Mouse (Mus musculus) mesoderm, embryonic 11.5 days (tissue): Measurements from ENCODE around the gene Vps16.
A peak's percentile ranks its signal among the peaks of the same experiment; 100 is the strongest.

ENCODE experiments used
- DNase-seq: peaks from one replicate; pipeline ENCODE4 v3.0.0-alpha.2; 2012; ENCODE audit warnings: low read depth, low spot score

Gene Vps16

DNA sequence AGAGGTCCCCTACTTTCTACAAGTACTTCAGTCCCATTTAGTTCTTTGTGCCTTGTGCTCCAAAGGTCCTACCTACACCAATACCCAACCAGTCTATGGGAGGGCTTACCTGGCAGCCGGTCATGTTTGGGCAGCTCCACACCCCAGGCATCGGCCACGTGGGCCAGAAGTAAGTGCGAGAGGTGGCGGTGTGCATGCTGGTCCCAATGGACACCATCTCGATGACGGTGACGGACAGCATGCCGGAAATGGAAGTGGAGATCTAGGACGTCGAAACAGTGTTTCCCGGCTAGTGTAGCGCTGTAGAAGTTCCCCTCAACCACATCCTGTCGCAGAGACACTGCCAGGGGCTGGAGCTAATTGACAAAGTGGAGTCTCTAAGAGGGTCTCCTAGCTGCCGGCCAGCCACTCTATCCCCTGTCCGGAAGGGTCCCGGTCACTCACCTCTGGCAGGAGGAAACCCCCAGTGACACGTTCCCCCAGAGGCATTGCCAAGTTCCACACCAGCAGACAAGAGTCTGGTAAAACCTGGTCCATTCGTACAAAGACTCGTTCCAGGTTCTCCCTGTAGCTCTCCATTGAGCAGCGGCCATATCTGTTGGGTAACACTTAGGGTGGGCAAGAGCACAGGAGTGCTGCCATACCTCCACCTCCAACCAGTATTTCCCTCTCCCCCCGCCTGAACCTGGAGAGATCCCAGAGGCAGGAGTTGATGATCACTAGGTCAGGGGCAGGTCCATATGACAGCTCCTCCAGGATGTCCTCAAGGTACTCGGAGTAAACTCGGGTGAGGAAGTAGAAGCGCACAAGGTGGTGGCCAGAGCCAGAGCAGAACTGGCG lies 2.1 kb upstream of the Vps16 start:
- DNase-seq = no peak

DNA sequence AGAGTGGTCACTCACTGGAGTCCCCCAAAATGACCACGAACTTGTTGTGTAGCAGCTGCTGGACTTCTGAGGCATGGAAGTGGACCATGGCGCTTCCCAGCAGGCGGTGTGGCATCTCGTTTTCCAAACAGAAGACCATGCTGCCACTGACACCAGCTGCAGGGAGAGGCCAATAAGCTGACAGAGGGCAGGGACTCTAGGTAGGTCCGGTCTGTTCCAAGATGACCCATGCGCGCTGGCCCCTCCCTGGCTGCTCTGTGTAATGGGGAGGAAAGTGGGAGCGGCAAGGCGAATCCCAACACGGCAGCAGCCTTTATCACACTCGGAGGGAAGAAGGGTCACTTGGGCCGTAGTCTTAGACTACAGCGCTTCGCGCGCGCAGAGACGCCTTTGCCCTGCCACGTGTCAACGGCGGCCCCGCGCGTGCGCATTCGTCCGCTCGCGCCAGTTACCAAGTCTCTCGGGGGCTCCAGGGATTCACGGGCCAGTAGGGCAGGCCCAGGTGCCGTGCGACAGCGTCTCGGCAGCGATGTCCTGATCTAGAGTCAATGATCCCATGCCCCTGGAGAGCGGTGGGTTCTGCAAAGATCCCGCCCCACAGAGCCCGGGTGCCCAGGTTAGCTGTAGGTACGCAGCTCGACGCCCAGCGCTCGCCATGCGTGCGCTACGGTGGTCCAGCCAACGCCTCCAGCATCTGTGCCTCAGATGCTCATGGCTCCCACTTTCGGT lies 578 bp upstream of the Vps16 start:
- peak; percentile 84 for DNase-seq

DNA sequence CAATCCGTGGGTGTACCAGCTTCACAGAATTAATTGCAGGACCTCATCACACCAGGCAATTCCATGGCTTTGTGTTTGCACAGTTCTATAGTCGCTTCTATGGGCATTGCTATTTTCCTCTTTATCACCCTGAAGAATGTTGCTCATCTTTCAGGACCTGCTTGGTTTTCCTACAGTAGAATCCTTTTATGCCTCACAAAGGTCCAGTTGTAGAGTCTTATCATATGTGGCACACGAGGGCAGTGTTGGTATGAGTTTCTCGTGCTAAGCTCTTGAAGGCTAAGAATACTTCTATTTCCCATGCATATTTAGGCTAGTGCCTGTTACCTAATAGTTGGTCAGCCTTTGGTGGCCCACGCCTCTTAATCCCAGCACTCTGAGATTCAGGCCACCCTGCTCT lies 973 bp downstream of the Vps16 start:
- DNase-seq = no peak

DNA sequence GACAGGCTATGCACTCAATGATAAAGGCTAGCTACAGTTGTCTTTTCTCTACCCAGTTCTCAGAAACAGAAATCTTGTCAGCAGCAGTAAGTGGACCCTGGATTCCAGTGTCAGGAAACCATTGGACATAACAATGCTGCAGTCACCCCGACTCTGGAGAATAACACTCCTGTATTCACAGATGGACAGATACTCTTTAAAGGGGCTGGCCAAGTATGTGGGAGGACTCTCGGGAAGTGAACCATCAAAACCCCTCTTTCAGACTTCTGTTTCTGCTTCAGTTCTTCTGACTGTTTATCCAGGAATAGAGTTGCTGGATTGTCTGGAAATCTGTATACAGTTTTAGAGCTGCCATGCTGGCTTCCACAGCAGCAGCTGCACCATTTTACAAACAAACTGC lies 5.7 kb downstream of the Vps16 start:
- DNase-seq = no peak

DNA sequence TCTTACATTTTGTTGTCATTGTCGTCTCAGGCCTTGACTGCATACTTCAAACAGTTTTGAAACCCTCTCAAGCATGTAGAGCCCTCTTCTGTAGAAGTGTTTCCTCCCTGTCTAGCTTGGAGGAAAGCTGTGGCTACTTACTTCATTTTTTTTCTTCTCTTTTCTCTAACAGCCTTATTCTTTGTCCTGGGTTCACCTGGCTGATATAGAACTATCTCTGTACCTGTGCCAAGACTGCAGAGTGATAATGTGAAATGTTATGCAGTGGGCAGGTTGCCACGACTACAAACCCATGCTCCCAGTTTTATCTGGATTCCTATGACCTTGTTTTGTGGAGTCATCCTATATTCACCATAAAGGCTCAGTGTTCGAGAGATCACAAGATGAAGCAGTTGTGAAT lies 6.3 kb downstream of the Vps16 start:
- no peak for DNase-seq

DNA sequence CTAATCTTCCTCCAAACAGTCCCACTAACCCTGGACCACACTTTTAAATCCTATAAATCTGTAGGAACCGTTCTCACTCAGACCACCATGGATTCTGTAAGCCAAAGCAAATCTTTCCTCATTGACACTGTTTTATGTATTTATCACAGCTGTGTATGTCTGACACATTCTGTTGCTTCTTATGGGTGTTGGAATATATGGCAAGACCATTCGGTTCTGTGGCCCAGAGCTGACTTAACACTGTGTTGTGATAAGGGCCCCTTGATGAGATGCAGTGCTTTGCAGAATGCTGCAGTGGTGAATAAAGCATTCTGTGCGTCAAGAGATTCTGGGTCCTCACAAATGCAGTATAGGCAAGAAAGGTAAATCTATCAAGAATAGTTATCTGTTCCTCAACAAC lies 8.0 kb downstream of the Vps16 start:
- DNase-seq = no peak

DNA sequence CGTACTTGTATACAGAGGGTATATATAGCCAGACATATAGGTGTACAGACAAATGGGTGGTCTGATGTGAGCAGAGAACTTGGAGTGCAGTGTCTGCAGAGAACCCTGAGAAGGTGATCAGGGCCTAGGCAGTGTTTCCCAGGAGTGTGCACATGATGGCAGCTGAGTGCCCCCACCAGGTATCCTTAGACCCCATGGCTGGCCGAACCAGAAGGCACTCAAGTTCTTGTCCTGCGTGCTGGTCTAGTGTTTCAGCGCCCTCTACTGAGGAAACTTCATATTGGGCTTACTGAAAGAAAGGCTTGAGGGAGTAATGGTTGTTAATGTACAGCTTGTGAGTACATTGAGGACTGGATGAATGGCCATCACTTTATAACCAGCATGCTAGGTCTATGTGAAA lies 9.0 kb downstream of the Vps16 start:
- DNase-seq = peak; percentile 59

DNA sequence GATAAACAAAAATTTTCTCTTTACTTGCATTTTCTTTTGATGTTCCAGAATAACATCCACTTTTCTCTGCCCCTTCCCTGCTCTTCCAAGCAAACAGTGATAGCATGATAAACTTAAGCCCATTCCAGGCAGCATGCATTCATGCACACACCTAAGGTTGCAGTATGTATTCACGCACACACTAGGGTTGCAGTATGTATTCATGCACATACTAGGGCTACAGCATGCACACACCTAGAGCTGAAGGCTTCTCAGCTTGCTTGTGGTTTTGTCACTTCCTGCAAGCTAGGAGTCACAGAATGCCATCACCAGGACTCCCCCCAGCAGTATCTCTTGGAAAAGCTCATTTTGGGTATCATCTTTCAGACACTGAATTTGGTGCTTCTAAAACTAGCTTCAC lies 12.6 kb downstream of the Vps16 start:
- DNase-seq = no peak

DNA sequence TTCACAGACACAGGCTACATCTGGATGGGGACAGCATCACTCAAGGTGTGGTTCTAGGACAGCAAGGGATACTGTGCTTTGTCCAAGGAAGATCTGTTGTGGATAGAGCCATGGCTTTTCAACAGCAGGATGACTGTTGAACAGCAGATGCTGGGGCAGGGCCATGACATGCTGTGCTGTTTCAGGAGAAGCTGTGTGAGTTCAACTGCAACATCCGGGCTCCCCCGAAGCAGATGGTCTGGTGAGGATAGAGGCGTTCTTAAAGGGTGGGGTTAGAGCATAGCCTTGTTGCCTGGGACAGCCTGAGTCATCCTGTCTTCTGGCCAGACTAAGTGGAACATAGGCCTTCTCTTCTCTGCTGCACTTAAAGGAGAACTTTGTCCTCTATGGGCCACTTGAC lies 14.7 kb downstream of the Vps16 start:
- DNase-seq = no peak

DNA sequence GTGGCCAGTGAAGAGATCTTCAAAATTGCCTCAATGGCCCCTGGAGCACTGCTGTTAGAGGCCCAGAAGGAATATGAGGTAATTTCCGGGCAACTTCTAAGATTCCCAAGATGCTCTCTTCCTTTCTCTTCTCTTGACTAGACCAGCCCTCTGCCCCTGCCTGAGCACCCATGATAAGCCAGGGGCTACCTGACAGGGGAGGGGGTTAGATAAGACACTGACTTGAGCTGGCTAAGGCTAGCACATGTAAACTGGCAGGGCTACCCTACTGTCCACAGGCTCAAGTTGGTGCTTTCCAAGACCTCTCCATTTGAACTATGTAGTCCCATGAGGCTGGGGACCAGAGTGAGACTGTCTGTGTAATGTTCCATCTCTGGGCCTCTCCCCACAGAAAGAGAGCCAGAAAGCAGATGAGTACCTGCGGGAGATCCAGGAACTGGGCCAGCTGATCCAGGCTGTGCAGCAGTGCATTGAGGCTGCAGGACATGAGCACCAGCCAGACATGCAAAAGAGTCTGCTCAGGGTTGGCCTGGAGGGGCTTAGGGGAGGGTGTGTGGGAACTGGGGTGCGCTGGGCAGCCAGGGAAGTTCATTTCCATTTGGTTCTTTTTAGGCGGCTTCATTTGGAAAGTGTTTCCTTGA lies 15.8 kb downstream of the Vps16 start:
- no peak for DNase-seq

DNA sequence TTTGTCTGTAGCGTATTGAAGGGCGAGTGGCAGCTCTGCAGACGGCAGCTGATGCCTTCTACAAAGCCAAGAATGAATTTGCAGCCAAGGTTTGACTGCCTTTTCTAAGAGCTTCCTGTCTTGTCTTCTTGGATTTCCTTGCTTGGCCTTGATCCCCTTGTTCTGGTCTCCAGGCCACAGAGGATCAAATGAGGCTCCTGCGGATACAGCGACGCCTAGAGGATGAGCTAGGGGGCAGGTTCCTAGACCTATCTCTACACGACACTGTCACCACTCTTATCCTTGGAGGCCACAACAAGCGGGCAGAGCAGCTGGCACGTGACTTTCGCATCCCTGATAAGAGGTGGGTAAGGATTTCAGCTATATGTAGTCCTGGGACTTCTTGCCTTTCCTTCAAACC lies 18.0 kb downstream of the Vps16 start:
- no peak for DNase-seq

DNA sequence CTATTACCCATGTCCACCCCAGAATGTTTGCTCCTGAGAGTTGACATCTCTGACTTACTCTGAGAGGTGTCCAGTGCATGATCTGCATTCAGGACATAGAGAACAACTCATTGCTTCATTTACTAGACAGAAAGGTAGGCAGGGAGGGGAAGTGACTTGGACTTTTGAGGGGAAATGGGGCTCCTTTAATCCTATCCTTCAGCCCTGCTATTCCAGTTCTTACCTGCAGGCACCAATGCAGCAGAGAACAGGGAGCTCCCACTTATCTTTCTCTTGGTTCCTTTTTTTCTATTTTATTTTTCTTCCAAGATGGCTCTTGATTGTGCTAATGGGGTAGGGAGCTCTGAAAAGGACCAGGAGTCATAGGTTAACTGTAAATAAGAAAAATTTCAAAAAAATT lies 24.3 kb downstream of the Vps16 start:
- no peak for DNase-seq

DNA sequence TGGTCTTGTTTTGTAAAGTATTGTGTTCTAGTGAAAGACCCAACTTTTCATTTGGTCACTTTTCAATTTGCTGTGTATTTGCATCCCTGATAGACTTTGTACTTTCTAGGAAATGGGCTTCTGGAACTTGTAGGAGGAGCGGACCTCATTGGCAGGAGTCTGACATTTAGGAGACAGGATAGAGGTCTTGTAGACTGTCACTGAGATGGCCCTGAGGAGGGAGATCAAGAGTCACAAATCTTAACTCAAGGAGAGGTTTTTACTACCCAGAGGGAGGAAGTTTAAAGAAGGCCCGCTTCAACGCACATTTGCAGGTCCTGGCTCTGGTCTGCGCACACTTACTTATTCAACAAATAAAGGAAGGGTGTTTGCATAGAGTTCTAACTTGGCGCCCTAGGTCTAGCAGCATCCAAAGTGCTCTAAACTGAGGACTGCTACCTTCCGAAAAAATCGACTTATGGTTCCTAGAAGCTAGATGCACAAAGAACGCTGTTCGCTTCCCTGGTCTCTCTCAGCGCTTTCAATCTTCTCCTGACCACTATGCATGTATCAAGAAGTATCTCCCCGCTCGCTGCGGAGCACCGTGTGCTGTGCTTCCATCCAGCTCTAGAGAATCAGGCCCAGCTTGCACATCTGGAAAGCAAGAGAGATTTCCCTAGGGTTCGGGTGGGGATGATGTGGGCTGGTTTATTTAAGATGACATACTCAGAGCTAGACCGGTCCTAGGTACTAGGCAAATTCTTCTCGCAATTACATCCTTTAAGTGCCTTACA lies 25.1 kb downstream of the Vps16 start:
- peak; percentile 34 for DNase-seq

DNA sequence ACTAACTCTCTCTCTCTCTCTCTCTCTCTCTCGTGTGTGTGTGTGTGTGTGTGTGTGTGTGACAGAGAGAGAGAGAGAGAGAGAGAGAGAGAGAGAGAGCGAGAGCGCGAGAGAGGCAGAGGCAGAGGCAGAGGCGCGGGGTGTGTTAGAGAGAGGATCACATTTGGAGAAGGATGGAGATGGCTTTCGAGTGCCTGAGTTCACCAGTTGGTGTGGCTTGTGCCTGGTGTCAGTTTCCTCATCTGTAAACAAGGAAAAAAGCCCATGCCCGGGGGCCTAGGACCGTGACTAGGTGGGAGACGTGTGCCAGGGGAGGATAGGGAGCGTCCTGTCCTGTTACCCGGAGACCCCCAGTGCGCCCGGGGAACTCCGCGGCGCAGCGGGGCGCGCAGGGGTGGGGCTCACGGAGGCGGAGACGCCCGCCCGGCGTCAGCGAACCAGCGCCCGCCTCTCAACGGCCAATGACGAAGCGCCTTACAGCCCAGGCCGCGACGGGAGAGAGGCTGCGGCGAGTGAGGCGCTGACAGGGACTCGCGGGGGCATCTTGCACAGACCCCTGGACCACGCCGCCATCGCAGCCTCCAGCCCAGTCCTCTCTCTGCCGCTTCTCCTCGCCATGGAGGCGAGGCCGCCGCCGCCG lies 25.8 kb downstream of the Vps16 start, which contains the start of gene Ptpra:
Gene Ptpra, plus strand, starts transcription at position 485 of the 640 bp plus-strand sequence.
- peak; percentile 91 for DNase-seq

DNA sequence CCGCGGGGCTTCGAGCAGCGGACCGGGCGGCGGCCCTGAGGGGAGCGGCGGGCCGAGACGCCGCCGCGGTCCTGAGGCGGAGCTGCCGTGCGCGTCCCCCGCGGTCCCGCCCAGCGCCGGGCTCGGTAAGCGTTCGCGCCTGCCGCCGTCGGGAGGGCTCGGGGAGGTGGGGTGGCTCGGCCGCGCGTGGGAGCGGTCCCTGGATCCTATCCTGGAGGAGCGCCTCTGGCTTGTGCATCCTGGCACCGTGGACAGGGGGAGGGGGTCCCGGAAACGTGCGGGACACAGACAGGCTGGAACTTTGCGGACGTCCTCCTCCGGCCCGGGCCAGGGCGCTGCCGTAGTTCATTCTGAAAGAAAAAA lies 26.3 kb downstream of the Vps16 start:
- DNase-seq = no peak

DNA sequence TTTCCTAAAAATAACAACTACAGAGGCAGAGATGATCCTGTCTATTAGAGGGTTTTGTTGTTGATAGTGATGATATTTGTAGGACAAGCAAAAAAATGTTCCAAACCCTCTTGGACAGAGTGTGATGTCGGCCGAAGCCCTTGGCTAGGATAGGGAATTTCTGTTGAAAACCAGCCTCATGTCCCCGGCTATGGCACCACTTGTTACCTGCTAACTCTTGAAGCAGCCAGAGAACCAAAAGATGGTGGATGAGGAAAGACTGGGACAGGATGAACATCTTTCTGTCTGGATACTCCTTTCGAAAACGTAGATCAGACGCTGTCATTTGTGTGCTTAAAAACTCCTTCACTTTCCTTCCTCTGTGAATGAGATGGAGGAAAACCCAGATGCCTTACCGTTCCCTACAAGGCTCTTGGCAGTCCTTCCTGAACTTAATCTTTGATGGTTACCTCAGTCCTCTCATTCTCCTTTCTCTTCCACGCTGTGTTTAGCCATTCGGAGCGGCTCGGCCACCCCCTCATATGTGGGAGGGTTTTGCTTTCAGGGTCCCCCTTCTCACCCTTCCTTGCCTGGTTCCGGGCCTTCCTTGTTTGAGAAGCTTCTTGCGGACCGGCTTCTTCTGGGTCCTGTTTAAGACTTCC lies 27.1 kb downstream of the Vps16 start:
- no peak for DNase-seq

DNA sequence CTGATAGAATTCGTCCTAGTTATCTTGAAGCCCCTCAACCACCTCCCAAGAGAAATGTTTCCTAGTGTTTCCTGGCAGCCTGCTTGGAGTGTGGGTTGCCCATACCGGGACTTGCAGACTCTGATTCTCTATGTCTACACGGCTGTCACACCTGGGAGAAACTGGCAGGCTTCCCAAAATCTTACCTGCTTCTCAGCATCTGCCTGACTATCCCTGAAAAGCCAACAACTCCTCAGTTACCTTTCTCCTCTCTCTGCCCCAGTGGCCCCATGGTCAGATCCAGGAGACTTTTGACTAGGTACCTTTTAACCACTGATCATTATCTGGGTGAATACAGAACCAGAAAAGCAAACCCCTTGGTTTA lies 27.6 kb downstream of the Vps16 start:
- DNase-seq = no peak

DNA sequence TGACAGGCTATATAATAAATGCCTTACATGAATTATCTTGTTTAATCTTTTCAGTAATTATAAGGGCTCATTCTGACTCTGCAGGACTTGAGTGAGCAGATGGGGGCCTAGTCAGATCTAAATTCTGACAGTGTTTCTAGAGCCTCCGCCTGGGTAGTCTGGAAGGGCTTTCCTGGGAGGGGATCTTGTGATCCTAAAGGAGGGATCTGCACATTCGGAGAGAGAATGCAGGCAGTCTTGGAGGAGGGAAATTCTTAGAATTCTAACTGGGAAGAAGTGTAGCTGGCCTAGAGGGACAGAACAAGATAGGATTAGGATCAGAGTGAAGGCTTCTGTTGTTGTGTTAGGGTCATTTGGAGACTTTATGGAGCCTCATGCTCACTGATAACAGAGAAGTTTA lies 28.1 kb downstream of the Vps16 start:
- no peak for DNase-seq

DNA sequence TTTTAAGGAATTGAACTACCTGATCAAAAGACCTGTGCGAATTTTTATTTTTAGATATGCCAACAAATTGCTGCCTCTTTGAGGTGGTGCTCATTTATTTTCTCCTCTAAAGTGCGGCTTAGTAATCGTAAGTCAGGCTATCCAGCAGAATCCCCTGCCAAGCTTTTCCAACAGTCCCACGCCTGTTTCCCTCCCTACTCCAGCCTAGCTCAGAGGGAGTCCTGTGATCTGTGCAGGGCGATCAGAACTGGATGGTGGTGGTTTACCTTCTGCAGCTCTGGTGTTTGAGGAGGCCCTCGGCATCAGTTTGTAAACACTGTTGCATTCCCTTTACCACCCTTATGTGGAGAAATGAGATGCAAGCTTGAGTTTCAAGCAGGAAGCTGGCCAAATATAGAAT lies 29.3 kb downstream of the Vps16 start:
- DNase-seq = no peak

DNA sequence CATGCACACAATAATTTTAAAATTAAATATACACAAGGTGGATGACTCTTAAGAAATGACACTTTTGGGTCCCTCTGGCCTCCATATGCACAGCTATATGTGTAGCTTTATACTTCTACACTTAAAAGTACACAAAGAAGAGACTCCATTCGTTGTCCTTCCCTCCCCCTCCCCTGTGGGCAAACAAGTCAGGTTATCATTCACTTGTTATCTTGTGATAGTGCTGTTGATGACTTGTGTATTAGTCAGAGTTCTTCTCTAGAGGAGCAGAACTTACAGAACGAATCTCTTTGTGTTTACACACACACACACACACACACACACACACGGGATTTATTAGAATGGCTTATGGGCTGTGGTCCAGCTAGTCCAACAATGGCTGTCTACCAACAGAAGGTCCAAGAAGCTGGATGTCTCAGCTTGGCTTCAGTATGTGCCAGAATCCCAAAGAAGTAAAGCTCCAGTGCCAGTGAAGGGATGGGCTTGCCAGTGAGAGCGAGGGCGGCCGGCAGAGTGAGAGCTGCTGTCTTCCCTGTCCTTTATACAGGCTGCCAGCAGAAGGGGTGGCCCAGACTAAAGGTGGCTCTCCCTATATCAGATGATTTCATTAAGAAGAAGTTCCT lies 30.7 kb downstream of the Vps16 start:
- DNase-seq = no peak

DNA sequence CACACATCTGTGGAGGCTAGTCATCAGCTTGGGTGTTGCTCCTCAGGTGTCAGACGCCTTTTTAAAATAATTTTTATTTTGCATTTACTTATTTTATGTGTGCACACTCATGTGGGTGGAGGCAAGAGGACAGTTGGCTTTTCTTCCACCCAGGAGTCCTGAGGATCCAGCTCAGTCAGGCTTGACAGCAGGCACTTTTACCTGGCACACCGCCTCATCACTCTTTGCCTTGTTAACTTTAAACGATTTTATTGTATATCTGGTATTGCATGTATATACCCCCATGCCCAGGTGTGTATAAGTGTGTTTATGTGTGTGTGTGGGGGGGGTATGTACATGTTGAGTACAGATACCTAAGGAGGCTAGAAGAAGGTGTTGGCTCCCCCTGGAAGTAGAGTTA lies 33.7 kb downstream of the Vps16 start:
- DNase-seq = no peak
